Mouse (Mus musculus) gastrocnemius, postnatal 4 days (tissue): ENCODE results near the gene Rd3l. TPM values are rescaled to one million over a fixed set of nuclear protein-coding genes. Genes with fewer than 3 reads are reported as not detected.

Source experiments
- DNase-seq, 2 experiments: peaks; one replicate each; pipeline ENCODE4 v3.0.0; 2021 to 2022; ENCODE audit warnings: low spot score in 2 of 2, mixed read lengths in 2 of 2
- long read RNA-seq, 2 experiments: library from polyadenylated mRNA; stranded (forward); transcript quantifications; one replicate each; pipeline ENCODE4 v2.0.0; 2021
- total RNA-seq, 2 experiments: library from RNA; stranded (reverse); gene quantifications; 2 replicates each; pipeline ENCODE4 v1.2.3; 2021

Rd3l gene
- not detected for total RNA-seq
- long read RNA-seq, experiment 1, result 0 reads
- long read RNA-seq, experiment 2, result 0 reads

DNA sequence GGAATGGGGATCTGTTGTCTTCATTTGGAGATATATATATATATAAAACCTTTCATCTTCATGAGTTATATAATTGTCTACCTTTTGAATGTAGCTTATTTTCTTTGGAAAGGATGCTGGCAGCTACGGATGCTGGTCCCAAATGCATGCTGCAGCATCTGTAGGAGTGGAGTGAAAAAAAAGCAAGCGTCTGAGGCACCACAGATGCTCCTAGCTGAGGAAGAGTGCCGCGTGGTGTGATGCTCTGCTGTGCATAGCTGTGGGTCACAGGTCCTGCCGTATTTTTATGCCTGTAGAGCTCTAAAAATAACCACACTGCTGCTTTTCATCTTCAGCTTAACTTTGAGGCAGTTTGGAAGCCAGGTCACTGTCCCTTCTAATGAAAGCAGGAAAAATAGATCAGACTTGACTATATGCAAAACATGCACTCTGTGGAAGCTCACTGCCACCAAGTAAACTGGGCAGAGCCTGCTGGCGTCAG lies at the start of gene Rd3l:
TSS of gene Rd3l (minus strand) at position 431 of the 481 bp plus-strand sequence.
- no peak for DNase-seq

DNA sequence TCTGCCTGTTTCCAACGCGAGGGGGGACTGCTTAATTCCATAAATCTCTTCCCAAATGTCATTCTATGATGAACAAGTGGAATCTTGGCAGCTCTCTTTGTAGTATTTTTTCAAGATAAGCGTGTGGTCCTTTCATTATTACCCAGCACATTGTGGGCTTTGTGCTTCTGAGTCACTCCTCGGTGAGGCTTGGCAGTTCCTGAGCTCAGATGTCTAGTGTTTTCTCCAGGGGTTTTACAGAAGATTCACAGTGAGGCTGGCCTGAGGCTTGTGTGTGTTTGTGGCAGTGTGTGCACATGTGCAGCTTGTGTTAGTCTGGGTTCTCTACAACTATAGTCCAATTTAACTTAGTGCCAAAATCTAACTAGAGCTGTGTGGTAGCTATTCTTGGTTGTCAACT lies 46.3 kb upstream of the Rd3l start:
- no peak for DNase-seq

DNA sequence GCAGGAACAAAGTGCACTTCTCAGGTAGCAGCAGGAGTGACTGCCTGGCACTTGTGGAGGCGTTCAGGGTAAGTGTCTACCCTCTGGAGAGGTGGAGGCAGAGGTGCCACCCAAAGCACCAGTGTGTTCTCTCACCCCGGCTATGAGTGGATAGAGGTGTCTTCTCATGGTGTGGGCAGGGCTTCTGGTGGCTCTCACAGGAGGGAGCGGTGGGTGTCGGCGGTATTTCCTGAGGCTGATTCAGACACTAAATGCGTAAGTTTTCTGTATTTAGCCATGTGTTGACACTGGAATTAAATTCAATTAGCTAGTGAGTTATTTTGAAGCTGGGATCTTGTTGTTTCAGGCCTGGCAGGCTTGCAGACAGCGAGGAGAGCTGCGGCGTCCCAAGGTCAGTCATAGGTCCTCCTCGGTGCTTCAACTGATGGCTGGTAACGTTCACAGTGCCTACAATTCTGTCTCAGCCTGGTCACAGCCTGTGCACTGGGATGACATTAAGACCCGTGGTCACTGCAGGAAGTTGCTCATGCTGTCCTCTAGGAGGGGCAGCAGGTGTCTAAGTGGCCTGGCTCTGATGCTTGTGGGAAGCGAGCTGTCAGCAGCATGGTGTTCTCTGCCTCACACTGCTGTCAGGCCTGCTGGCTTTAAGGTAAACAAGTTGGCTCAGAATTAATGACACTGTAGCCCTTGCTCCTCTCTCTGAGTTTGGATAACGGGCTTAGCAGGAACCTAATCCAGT lies 45.0 kb upstream of the Rd3l start:
- no peak for DNase-seq

DNA sequence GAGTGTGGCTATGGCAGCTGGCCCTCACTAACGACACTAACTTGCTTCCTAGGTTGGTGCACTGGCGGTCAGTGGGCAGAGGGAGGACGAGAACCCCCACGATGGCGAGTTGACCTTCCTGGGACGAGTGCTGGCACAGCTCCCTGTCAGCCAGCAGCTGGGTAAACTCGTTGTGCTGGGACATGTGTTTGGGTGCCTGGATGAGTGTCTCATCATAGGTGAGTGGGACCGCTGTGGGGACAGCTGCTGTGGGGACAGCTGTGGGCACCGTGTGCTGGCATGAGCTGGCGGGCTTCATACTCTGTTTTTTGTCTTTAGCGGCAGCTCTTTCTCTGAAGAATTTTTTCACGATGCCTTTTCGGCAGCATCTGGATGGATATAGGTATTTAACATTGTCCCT lies 44.3 kb upstream of the Rd3l start:
- no peak for DNase-seq

DNA sequence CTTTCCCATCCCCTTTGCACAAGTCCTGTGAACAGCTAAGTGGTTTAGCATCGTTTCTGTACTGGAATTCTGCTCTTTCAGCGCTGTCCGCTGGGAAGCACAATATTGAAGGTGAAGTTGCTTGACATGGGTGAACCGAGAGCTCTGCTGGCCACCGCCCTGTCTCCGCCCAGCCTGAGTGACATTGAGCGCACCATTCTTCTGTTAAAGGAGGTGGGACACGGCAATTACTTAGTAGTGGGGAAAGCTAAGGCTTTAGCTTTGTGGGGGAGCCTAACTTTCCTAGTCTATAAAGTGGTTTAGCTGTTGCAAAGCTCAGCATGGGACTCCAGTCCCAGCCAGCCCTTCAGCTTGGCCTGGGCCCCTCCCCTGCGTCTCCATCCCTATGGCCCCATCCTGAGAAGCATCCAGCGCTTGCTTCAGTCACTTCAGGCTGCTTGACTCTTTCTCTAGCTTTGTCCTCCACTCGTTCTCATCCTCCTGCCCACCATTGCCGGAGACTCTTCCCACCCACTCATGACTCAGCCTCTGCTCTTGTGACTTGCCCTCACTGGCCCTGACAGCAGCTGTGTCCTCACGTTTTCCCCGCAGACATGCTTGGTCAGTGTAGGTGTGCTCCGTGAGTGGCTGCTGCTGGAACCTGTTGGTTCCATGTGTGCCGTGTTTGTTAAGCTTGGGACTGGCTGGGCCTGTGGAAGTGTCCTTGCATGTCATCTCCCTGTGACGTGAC lies 43.6 kb upstream of the Rd3l start:
- no peak for DNase-seq

DNA sequence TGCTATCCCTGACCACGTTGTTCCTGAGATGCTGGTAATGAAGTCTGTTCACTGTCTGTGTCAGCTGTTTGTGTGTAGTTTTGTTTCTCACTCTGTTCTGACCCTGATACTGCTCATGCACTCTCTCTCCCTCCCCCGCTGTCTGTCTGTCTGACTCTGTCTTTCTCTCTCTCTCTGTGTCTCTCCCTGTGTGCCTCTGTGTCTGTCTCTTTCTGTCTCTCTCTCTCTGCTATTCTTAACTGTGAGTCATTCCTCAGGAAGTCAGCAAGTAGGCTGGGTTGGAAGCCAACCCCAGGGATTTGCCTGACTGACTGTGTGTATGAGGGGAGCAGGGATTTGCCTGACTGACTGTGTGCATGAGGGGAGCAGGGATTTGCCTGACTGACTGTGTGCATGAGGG lies 42.2 kb upstream of the Rd3l start:
- DNase-seq, result no peak

DNA sequence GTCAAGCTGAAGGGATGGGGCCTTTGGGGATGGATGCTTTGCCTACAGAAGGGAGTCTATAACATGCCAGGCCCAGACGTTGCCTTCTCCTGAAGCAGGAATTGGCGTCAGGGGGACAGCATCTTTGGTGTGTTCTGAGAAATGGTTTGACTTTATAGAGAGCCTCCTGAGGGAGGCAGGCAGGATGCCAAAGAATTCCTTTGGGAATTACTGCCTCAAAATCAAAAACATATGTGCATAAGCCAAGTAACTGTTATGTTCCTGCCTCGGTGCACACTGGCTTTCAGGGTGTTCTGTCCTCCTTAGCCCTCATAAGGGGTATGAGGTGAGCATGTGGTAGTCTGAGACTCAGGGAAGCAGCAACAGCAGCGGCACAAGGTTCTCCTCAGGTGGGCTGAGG lies 35.2 kb upstream of the Rd3l start:
- no peak for DNase-seq

DNA sequence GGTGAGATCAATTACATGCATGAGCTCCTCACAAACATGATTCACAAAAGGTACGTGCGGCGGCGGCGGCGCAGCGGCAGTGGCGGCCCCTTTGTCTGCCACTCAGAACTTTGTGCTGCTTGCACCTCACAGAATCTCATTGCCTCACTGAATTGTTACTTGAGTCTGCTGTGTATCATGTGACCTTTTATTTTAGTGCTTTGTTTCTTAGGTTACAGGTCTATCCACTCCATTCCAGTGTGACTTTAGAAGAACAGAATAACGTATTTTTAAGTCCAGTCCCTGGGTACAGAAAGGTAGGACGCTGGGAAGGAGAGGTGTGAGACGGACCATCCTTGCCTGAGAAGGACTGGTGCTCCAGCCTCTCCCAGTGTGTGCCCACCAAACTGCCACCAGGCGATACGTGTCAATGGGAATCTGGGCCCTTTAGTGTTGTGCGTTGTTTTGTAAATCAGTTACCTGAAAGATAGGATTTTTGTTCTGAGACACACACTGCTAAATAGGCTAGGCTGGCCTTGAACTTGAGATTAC lies 32.2 kb upstream of the Rd3l start:
- DNase-seq, result no peak

DNA sequence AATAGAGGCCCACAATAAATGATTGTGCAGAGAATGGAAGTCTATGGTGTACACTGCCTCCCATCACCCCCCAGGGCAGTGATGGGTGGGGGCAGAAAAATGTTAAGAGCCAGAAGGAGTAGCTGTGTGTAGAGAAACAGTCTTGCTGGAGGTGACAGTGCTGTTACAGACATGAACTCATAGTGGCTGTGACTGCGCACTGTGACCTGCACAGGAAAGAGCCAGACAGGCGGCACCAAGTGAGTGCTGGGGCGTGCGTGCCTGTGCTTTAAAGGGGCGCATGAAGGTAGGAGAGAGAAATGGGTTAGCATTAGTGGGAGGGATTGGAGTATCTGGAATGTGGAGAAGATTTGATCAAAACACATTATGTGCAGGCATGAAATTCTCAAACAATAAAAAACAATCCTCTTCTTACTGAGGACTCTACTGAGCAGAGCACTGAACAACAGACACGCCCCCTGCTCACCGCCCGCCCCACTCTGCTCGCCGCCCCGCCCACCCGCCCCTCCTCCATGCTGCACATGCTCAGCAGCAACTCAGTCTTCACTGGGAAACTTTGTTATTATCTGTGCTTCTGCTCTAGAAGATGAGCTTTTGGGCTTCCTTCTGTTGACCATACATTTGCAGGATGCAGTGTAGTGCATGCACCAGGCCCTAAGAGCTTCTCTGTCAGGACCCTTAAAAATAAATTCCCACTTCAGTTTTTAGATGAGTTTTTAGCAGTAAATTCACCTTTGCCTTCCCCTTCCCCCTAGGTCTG lies 31.6 kb upstream of the Rd3l start:
- peak in 1 of 2 experiments; percentile 8 for DNase-seq

DNA sequence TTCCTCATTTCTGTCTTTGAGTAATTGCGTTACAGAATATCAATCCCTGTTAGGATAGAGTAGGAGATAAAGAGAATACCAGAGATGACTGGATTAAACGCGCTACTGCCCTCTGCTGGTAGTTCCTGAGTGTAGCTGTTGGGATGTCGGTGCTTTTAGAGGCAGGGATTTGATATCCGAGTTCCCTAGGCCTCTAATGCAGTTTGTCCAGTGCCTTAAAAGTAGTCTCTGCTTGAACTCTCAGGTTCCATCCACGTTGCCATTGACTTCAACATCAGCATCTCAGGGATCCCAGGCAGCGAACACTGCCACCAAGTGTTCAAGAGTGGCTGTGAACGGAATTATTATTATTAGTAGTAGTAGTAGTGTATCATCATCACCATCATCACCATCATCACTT lies 20.1 kb upstream of the Rd3l start:
- DNase-seq, result peak; percentile 34 to 73

DNA sequence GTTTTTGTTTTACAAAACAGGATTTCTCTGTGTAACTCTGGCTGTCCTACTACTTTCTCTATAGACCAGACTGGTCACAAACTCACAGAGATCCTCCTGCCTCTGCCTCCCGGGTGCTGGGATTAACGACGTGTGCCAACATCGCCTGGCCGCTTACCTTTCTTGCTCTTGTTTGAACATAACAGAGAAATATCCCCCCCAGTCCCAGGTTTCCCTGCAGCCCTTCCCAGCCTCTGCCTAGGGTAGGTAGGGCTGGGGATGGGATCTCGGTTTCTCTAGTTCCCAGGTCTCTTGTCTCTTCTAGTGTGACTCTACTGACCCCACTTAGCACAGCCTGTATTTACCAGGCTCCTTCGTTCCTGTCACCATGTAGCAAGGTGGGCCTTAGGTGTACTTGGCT lies 18.6 kb upstream of the Rd3l start:
- no peak for DNase-seq

DNA sequence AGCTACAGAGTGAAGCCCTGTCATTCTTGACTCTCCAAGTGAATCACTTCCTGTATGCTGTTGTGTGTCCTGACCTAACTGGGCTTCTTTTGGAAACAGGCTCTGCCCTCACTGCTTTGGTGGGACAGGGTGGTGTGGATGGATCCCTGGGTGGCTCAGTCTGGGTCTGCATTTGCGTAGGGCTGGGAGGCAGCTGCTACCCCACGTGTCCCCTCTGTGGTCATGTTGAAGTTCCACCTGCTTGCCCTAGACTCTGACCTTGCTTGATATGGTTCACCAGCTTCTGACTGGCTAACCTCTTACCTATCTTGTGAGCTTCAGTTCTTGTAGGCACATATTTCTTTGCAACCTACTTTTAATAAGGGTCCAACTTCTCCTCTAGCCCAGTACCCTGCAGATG lies 14.0 kb upstream of the Rd3l start:
- no peak for DNase-seq

DNA sequence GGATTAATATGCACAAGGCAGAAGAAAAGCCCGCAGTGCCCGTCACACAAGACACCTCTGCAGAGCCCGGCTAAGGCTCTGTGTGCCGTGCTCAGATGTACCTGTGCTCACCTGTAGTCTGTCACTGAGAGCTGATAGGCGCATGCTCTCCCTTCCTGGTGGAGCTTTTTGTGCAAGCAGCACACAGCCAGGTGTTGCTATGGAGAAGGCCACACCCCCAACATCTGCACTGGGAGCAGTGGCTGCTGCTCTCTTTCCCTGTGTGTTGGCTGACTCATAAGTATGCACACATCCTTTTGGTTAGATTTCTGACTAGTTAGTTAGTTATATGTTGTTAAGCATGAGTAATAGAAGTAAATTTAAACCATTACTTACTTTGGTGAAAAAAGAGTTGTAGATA lies 11.5 kb upstream of the Rd3l start:
- DNase-seq, result no peak

DNA sequence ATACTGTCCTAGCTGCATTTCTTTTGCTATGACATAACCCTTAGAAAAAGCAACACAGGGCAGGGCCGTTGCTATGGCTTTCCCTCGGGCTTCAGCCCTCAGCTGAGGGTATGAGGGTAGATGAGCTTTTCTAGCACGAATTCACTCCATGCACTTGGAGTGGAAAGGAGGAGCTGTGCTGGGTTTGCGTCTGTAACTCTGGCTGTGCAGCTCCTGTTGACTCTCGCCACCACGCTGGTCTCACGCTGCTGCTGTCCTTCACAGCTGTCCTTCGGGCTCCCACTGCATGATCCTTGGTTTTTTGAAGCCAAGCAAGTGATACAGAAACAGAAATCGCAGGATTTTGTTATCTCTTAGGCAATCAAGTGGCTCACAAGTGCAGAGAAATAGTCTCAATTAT lies 5.6 kb upstream of the Rd3l start:
- DNase-seq, result no peak

DNA sequence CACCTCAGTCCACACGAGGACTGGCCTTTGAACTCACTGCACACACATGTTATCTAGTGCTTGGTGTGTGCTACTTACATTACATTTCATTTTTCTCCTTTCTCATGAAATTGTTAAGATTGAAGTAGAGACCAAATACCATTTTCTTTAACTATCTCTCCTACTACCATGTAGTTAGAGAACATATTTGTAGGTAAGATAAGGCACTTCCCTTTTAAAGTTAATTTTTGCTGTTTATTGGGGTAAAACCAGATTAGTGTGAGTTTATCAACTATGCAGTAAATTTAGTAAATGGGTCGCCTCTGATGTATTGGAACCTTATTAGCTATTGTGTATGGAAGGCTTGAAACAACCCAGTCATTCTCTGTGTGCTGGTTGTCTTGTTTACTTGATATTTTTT lies 2.0 kb upstream of the Rd3l start:
- no peak for DNase-seq

DNA sequence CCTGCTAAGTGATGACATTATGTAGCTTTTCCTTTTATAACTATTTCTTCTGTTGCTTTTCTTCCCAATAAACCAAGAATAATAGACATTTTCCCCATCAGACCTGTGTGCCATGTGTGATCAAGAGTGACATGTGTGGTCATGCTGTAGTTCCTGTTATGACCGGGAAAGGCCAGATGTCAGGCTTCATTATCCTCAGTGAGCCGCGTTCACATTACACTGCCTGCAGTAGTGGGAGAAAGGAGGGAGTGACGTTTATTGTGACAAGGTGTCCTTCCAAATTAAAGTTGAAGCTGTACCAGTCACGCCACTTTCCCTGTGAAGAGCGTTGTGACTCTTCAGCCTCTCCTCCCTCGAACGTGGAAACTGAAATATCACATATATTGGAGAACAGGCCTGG lies 714 bp upstream of the Rd3l start:
- DNase-seq, result no peak

DNA sequence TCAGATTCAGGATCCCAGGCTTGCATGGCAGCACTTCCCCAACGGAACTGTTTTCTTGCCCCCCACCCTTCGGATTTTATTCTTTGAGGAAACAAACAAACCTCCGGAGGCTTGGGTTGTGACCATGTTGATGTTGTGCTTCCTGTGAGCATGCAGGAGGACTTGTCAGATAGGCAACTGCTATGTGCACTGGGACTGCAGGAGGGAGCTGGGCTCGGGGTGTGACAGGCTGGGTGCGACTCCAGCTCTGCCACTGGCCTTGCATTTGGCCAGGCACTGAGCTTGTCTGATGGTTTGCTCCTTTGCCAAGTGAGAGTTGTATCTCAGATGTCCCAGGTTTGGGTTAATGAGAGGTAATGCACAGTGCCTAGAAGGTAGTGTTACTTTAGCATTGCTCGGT lies 2.8 kb downstream of the Rd3l start:
- no peak for DNase-seq

DNA sequence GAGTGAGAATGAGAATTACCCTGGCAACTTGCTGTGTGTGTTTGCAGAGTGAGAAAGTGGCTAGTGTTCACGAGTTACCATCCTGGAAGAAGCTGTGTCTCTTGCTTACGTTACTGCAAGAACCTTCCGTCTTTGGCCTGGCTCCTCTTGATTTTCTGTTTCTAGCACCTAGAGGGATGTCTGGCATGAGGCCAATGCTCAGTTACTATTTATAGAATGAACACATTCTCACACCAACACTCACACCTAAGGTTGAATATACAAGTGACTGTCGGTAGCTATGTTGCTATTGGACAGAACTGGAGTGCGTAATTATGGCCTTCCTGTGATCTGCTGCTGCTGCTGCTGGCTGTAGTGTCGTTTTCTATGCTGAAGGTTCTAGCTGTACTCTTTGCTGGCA lies 4.0 kb downstream of the Rd3l start:
- no peak for DNase-seq

DNA sequence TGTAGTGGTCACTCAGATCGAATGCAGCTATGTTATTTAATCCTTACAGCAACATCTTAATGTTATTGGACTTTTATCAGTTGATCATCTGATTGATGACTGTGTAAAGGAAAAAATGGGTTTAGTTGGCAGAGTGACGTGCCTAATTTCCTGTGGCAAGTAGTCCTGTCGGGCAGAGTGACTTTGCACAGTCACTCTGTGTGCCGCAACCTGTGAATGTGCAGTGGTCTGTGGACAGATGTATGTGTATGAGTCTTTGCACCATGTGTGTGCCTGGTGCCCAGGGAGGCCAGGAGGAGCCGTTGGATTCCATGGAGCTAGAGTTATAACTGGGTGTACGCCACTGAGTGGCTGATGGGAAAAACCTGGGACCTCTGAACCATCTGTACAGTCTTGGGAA lies 6.5 kb downstream of the Rd3l start:
- no peak for DNase-seq

DNA sequence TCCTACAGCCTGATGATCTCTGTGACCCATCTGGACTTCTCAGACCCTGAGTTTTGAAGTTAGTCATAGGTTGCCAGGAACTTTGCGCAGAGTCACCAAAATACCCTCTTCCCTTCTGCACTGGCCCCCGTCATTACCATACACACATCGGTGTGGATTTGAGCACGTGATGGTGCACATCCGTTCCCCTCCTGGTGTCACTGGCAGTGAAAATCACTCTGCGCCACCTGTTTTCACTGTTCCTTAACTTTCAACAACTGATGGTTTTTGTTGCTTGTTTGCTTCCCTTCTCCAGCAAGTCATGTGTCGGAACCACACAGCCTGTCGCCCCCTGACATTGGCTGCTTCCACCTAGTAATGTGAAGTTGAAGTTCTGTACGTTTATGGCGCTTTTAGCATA lies 8.6 kb downstream of the Rd3l start:
- DNase-seq, result no peak

DNA sequence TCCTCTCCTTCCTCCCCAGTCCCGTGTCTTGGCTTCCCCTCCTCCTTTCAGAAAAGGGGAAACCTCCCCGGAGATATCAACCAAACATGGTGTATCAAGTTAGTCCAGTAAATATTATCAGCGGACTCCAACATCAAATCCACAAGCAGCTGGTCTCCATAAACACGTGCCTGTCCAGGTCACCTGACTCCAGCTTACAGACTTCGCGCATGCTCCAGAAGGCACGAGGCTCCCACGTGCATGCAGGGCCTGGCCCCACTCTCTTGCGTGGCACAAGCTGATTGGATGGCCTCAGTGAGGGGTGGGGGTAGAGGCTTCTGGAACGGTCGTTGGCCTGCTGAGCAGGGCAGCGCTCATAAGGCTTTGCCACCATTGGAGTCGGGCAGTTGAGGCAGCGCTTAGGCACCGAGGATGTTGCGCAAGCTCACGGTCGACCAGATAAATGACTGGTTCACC lies 9.9 kb downstream of the Rd3l start, which contains the start of gene Tdrd9:
TSS of gene Tdrd9 (plus strand) at position 329 of the 456 bp plus-strand sequence.
- no peak for DNase-seq

DNA sequence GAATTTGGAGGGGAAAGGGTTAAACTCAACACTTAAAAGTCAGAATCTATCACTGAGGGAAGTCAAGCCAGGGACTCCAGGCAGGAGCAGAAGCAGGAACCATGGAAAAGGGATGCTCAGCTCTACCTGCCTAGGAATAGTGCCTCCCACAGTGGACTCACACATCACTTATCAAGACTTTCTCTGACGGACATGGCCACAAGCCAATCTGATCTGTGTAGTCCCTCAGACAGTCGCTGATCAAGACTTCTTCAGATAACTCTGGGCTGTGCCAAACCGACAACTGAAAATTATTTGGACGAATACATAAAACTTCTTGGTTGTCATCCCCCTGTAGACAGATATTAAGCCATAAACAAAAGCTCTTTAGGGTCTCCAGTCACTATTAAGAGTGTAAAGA lies 11.0 kb downstream of the Rd3l start:
- no peak for DNase-seq
